ENCODE assay signal across 8 mouse cellular contexts in the genomic region with DNA sequence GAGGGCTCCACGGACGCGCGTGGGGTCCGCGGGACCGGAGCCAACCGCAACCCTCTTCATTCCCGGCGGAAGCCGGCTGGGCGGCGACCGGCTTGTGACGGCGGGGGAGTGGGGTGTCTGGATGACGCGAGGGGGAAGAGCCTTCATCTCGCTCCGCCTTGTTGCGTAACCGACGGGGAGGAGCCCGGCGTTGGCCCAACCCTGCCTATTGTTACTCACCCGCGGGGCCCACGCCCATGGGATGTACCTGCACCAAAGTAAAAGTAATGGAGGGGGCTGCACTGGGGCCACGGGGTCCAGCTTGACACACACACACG. TPM values are rescaled to one million over a fixed set of nuclear protein-coding genes. Genes with fewer than 3 reads are reported as not detected.
A peak's percentile ranks its signal among the peaks of the same experiment; 100 is the strongest.
DNase-seq lines count a peak whose midpoint lies in the region; ATAC-seq and TF ChIP-seq lines count a peak whose summit lies in the region.

No protein-coding gene starts in this region.

- intact Hi-C loops in gastrocnemius, adult 2 months (cut with DNase I), result loop anchor here (5.0 kb wide), 1 partner anchor 289 kb away; no protein-coding TSS in a partner anchor

- no peaks in the 10 kb centered on the region for H3K4me1 ChIP-seq in hindbrain, postnatal 0 days (ENCODE audit: insufficient read depth, low read length)

- H3K4me3 ChIP-seq in gastrocnemius, adult 2 months, result peak overlapping the region; percentile 88
- peak overlapping the region; percentile 63 for H3K4me3 ChIP-seq in hindbrain, postnatal 0 days (ENCODE audit: low read length)

- H3K9me3 ChIP-seq in hindbrain, postnatal 0 days (ENCODE audit: low read length), result no peaks in the 10 kb centered on the region

- peak overlapping the region; percentile 57 for H3K9ac ChIP-seq in hindbrain, postnatal 0 days (replicated peaks; ENCODE audit: low read length)

- H3K27me3 ChIP-seq in hindbrain, postnatal 0 days (ENCODE audit: insufficient read depth, low read length), result no peaks in the 10 kb centered on the region

- WGBS in hindbrain, postnatal 0 days, result 32% methylated on average over 30 of the region's 30 CpGs

- peak overlapping the region; percentile 61 for H3K4me2 ChIP-seq in hindbrain, postnatal 0 days (ENCODE audit: low read depth, low read length)

- ATAC-seq in hindbrain, postnatal 0 days, result peak; percentile 98
- peak; percentile 83 for ATAC-seq in megakaryocyte, adult 5-6 weeks (ENCODE audit: poor library complexity, severe bottlenecking)

- TF ChIP-seq CTCF in gastrocnemius, adult 2 months (IDR thresholded peaks at IDR 0.05), result no peak
- no peak for TF ChIP-seq CTCF in hindbrain, postnatal 0 days (IDR thresholded peaks at IDR 0.05; ENCODE audit: low read depth)

- DNase-seq in WW6 (ENCODE audit: low read depth, low spot score), result peak; percentile 70
- DNase-seq in cerebellum, postnatal 36 days, result peak; percentile 81 to 88
- DNase-seq in gastrocnemius, adult 2 months, result peak; percentile 90
- DNase-seq in hindbrain, postnatal 0 days (ENCODE audit: low spot score), result peak; percentile 91
- peak; percentile 68 to 87 for DNase-seq in left cerebral cortex, adult 8-10 months (ENCODE audit: low spot score in 2 of 2)
- peak; percentile 91 for DNase-seq in right cerebral cortex, adult 18-20 months
- peak; percentile 71 for DNase-seq in urinary bladder, adult 2 months (ENCODE audit: low spot score)

- no peaks in the 10 kb centered on the region for H3K36me3 ChIP-seq in hindbrain, postnatal 0 days (ENCODE audit: insufficient read depth, low read length)

- peak overlapping the region; percentile 85 for H3K27ac ChIP-seq in gastrocnemius, adult 2 months
- H3K27ac ChIP-seq in hindbrain, postnatal 0 days, result peak overlapping the region; percentile 86; the same call in 1 of the 2 replicates

RNA-seq across cellular contexts. Expression of a gene that starts 0.3 kb away (rescaled TPM):
- total RNA-seq in gastrocnemius, adult 2 months (2021), result 1 to 10 TPM; 5.8 to 7.4 TPM
- total RNA-seq in hindbrain, postnatal 0 days (2014; rRNA removed), result 18.3 TPM in 2 replicates
- polyA plus RNA-seq in hindbrain, postnatal 0 days (2015; fragmentation: Nextera tagmentation; extraction: Ambion mirVana), result 17.1 and 17.3 TPM in 2 replicates
- 10 to 100 TPM in 3 of 4 experiments, 1 to 10 TPM in 1; 9.9 to 11.3 (median 10.6) TPM for total RNA-seq in left cerebral cortex, adult 8-10 months (2022)
- total RNA-seq in megakaryocyte, adult 5-6 weeks (2015), result 77.6 and 86.5 TPM in 2 replicates
- total RNA-seq in megakaryocyte, adult 5-6 weeks (2017), result 43.4 and 45.0 TPM in 2 replicates
- 10.7 and 11.1 TPM in 2 replicates for polyA plus RNA-seq in urinary bladder, adult 2 months (2012; rRNA removed)

RNA-seq across cellular contexts. Expression of a gene that starts 57.6 kb away (rescaled TPM):
- not detected for total RNA-seq in gastrocnemius, adult 2 months (2021)
- not detected in 2 replicates for total RNA-seq in hindbrain, postnatal 0 days (2014; rRNA removed)
- not detected in 2 replicates for polyA plus RNA-seq in hindbrain, postnatal 0 days (2015; fragmentation: Nextera tagmentation; extraction: Ambion mirVana)
- not detected for total RNA-seq in left cerebral cortex, adult 8-10 months (2022)
- not detected in 2 replicates for total RNA-seq in megakaryocyte, adult 5-6 weeks (2015)
- not detected in 2 replicates for total RNA-seq in megakaryocyte, adult 5-6 weeks (2017)
- polyA plus RNA-seq in urinary bladder, adult 2 months (2012; rRNA removed), result not detected in 2 replicates

Comparison
In these comparisons a context has a peak if more than half of its experiments do, and no peak if none do; other contexts are left out.
1. Peak in every context shown above with its lines: DNase-seq, ATAC-seq, H3K4me3 ChIP-seq and H3K27ac ChIP-seq.